Mouse (Mus musculus) thymus, adult 2 months (tissue): Measurements from ENCODE around the gene Sprr2j-ps. TPM values are rescaled to one million over a fixed set of nuclear protein-coding genes. Genes with fewer than 3 reads are reported as not detected.

Experiments
- DNase-seq: peaks from one replicate; pipeline ENCODE4 v3.0.0; 2021
- H3K27ac ChIP-seq: fragments of 200-500 bp; 2 replicates; pipeline ENCODE4 v1.5.1; 2012; ENCODE audit warnings: low read length, control low read depth; ENCODE audit not compliant: control insufficient read depth, insufficient read depth
- H3K27me3 ChIP-seq: fragments of 200-500 bp; 2 replicates; pipeline ENCODE4 v1.6.1; 2012; ENCODE audit warnings: mild to moderate bottlenecking, low read length, moderate library complexity, mixed read lengths; ENCODE audit not compliant: control insufficient read depth, insufficient read depth
- H3K36me3 ChIP-seq: fragments of 200-500 bp; 2 replicates; pipeline ENCODE4 v1.6.1; 2012; ENCODE audit warnings: mild to moderate bottlenecking, low read length, moderate library complexity; ENCODE audit not compliant: control insufficient read depth, insufficient read depth
- H3K4me1 ChIP-seq: fragments of 200-500 bp; replicated peaks from 2 replicates; pipeline ENCODE4 v1.6.1; 2012; ENCODE audit warnings: low read length; ENCODE audit not compliant: control insufficient read depth, insufficient read depth
- H3K4me3 ChIP-seq: fragments of 200-500 bp; 2 replicates; pipeline ENCODE4 v1.5.1; 2012; ENCODE audit warnings: mild to moderate bottlenecking, low read length, control low read depth, moderate library complexity; ENCODE audit not compliant: control insufficient read depth, insufficient read depth
- CTCF ChIP-seq: fragments of 200-500 bp; IDR thresholded peaks from 2 replicates; pipeline ENCODE4 v1.5.1; 2012; ENCODE audit warnings: mild to moderate bottlenecking, control low read depth, low read length, moderate library complexity, borderline replicate concordance; ENCODE audit not compliant: control insufficient read depth, poor library complexity, insufficient read depth; ENCODE audit errors: extremely low read depth
- POLR2A ChIP-seq: fragments of 200-500 bp; IDR thresholded peaks from 2 replicates; pipeline ENCODE4 v1.6.1; 2012; ENCODE audit warnings: mild to moderate bottlenecking, low read length, control low read depth, moderate library complexity; ENCODE audit not compliant: control insufficient read depth, poor library complexity, insufficient read depth; ENCODE audit errors: extremely low read depth
- WGBS: fragments of 180-500 bp; shearing (Covaris S2); methylation state at CpG from one replicate; pipeline ENCODE4 v1.1.7; 2018; 5-methylcytosine and 5-hydroxymethylcytosine counted together
- polyA plus RNA-seq: library from polyadenylated mRNA; depleted of rRNA; stranded (reverse); fragments of >200 nt; gene quantifications from 2 replicates; pipeline ENCODE4 v1.2.3, GENCODE M21; 2012; rRNA removed

Sprr2j-ps gene
- polyA plus RNA-seq: 0.22 and 0.34 TPM in 2 replicates

GRCm38 (mm10) chr3:92417782-92418181 is at the start of gene Sprr2j-ps:
Gene Sprr2j-ps (plus strand): TSS chr3:92418082.
- no peaks in the 10 kb centered on the region for H3K4me1 ChIP-seq
- H3K36me3 ChIP-seq: no peaks in the 10 kb centered on the region
- no peak within 1 kb of the TSS for H3K27ac ChIP-seq
- no peaks in the 10 kb centered on the region for H3K27me3 ChIP-seq
- no peak within 1 kb of the TSS for H3K4me3 ChIP-seq
- DNase-seq: no peak
- WGBS: 92% methylated on average over 2 of the region's 2 CpGs
- TF ChIP-seq CTCF: no peak
- no peak for TF ChIP-seq POLR2A

- H3K4me1 ChIP-seq: no peaks in the 10 kb centered on the region
- WGBS: 67% methylated on average over 2 of the region's 2 CpGs
- no peak for TF ChIP-seq POLR2A
- no peak for TF ChIP-seq CTCF
- no peak overlapping the region for H3K27ac ChIP-seq
- H3K27me3 ChIP-seq: no peaks in the 10 kb centered on the region
- no peak for DNase-seq
- no peak overlapping the region for H3K4me3 ChIP-seq
- H3K36me3 ChIP-seq: no peaks in the 10 kb centered on the region
Measured at GRCm38 (mm10) chr3:92373613-92374012, 44.3 kb upstream of the Sprr2j-ps start.

DNA sequence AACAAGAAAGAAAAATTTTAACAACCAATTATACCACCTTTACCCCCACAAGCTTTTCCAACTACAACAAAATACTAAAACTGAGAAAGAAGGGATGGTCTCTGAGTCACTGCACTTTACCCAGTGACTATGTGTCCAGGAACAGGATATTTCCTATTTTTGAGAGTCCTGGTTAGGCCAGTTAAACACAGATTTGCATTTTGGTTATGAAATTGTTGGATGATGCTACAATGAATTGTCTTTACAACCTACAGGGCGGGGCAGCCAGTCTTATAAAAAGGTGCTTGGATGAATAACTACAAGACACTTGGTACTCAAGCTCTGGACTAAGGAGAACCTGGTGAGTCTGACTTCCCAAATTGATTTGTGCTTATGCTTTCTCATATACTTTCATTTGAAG is 32.5 kb upstream of the Sprr2j-ps start, which contains the start of gene Sprr2h:
Gene Sprr2h (plus strand): TSS at position 301 of the 400 bp plus-strand sequence.
- Histone ChIP-seq H3K4me3 (no peak within 1 kb of the TSS), H3K4me1 (no peaks in the 10 kb centered on the region), H3K27ac (no peak within 1 kb of the TSS), H3K36me3 (no peaks in the 10 kb centered on the region), H3K27me3 (no peaks in the 10 kb centered on the region)
- WGBS: 90% methylated on average over 1 of the region's 1 CpGs
- no peak for TF ChIP-seq CTCF
- no peak for TF ChIP-seq POLR2A
- no peak for DNase-seq

DNA sequence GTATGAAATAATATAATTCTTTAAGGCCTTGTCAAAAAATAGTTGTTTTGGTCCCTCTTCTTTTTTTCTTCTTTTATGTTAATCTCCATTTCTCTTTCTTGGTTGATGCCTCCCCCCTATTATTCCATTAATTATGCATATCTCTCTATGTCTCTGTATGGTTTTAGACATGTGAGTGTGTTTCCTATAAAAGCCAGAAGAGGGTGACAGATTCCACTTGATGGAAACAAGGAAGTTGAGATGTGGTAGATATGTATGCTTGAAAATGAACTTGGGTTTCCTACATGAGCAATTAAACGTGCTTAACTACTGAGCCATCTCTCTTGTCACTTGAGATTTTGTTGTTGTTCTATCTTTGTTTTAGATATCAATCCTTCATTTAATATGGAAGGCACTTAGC is 23.6 kb upstream of the Sprr2j-ps start:
- no peaks in the 10 kb centered on the region for H3K4me1 ChIP-seq
- no peak for DNase-seq
- H3K27me3 ChIP-seq: no peaks in the 10 kb centered on the region
- WGBS: 24% methylated on average over 1 of the region's 1 CpGs
- no peak overlapping the region for H3K27ac ChIP-seq
- H3K36me3 ChIP-seq: no peaks in the 10 kb centered on the region
- TF ChIP-seq CTCF: no peak
- no peak for TF ChIP-seq POLR2A
- H3K4me3 ChIP-seq: no peak overlapping the region

DNA sequence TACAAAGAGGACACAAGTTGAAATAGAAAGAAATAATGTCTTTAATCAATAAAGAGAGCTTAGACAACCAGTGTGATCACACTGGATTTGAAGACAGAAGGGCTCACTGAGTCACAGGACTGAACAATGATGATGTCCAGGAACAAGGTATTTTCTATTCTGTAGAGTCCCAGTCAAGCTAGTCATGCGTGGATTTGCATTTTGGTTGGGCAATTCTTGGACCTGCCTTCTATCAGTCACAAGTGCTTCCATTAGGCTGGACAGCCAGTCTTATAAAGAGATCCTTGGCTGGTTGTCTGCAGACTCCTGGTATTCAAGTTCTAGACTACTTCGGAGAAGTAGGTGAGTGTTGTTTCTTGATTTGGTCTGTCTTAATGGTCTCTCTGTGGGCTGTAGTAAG is 10.2 kb upstream of the Sprr2j-ps start, which contains the start of gene Sprr2i:
Gene Sprr2i (plus strand): TSS at position 301 of the 400 bp plus-strand sequence.
- no peak within 1 kb of the TSS for H3K27ac ChIP-seq
- no peaks in the 10 kb centered on the region for H3K4me1 ChIP-seq
- no peak for DNase-seq
- no peaks in the 10 kb centered on the region for H3K36me3 ChIP-seq
- no peaks in the 10 kb centered on the region for H3K27me3 ChIP-seq
- H3K4me3 ChIP-seq: no peak within 1 kb of the TSS
- WGBS: 96% methylated on average over 2 of the region's 2 CpGs
- TF ChIP-seq CTCF (no peak), POLR2A (no peak)

- H3K27me3 ChIP-seq: no peaks in the 10 kb centered on the region
- no peak for DNase-seq
- WGBS: 95% methylated on average over 6 of the region's 6 CpGs
Measured at GRCm38 (mm10) chr3:92429323-92429722, 11.4 kb downstream of the Sprr2j-ps start, which contains the start of gene Gm9774. Gene Gm9774 (minus strand): TSS chr3:92429423.

DNA sequence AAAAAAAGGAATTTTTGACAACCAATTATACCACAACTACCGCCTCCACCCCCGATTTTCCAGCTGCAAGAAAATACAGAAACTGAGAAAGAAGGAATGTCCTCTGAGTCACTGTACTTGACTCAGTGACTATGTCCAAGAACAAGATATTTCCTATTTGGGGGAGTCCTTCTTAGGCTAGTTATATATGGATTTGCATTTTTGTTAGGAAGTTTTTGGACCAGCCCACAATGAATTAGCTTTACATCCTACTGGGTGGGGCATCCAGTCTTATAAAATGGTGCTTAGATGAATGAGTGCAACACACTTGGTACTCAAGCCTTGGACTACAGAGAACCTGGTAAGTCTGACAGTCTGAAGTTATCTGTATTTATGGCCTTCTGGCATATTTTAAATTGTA is 14.4 kb downstream of the Sprr2j-ps start, which contains the start of gene Sprr2k:
Gene Sprr2k (plus strand): TSS at position 301 of the 400 bp plus-strand sequence.
- Histone ChIP-seq H3K36me3 (no peaks in the 10 kb centered on the region), H3K4me1 (no peaks in the 10 kb centered on the region), H3K4me3 (no peak within 1 kb of the TSS), H3K27ac (no peak within 1 kb of the TSS), H3K27me3 (no peaks in the 10 kb centered on the region)
- TF ChIP-seq CTCF (no peak), POLR2A (no peak)
- DNase-seq: no peak
- whole genome bisulfite sequencing: 95% methylated on average over 2 of the region's 2 CpGs

More at GRCm38 (mm10) chr3:92429323-92429722, 11.4 kb downstream of the Sprr2j-ps start, which contains the start of gene Gm9774:
- Histone ChIP-seq H3K4me3 (no peak within 1 kb of the TSS), H3K4me1 (no peaks in the 10 kb centered on the region), H3K36me3 (no peaks in the 10 kb centered on the region), H3K27ac (no peak within 1 kb of the TSS)
- TF ChIP-seq CTCF: no peak
- no peak for TF ChIP-seq POLR2A
